Mouse (Mus musculus): ENCODE results near the gene Ttpal.
A peak's percentile ranks its signal among the peaks of the same experiment; 100 is the strongest.
"Not testable (repeated sequence)": the region's sequence is repeated elsewhere in the genome, so short reads cannot be mapped to it uniquely, and the experiment has no call there.

The Ttpal gene

DNA sequence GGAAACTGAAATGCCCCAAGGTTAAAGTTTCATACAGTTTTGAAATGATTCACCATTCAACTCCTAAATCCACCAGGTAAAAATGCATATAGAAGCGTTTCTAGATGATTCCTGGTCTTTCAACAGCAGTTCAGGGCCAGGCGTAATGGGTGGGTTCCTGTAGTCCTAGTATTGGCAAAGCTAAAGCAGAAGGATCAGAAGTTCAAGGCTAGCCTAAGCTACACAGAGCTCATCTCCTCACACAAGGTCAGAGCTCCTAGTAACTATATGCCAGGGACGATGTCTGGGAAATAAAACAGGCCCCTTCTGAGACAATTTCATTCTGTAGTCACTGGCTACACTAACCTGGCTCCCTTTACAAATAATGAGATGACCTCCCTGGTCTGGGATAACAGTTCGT is 29.1 kb downstream of the Ttpal start:
- no peak for DNase-seq (ENCODE audit: low spot score in 2 of 2)

DNA sequence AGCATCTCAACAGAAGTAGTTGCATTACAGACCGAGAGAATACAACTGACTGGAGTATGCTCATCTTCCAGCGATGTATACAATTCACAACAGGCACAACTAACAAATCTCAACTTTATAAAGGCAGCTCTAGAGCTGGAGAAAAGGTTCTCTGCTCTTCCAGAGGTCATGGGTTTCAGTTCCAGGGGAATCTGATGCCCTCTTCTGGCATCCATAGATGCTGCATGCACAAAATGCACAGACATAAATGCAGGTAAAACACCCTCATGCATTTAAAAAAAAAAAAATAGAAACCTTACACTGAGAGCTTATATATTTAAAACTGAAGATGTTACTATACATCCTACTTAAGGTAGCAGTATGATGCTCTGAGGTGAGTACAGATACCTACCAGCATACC is 29.6 kb downstream of the Ttpal start:
- DNase-seq (ENCODE audit: low spot score in 2 of 2) = no peak

DNA sequence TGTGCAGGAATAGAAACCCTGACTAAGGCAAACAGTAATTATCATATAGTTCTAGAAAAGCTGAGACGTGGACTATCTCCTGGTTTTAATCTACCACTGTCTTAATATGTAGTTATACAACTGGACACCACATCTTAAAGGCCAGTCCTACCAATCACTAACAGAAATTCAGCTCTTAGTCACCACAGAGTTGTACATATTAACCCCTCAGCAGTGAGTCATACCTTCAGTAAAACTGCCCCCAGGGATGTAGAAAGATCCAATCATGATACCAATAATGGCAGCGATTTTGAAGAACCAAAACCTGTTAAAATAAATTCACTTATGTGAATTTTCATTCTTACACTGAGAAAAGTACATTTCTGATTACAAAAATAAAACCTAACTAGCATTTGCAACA is 32.1 kb downstream of the Ttpal start:
- DNase-seq (ENCODE audit: low spot score in 2 of 2) = no peak

- DNase-seq (ENCODE audit: low spot score in 2 of 2) = no peak
These were observed 33.9 kb downstream of the Ttpal start for GRCm38 (mm10) chr2:163636057-163636456.

DNA sequence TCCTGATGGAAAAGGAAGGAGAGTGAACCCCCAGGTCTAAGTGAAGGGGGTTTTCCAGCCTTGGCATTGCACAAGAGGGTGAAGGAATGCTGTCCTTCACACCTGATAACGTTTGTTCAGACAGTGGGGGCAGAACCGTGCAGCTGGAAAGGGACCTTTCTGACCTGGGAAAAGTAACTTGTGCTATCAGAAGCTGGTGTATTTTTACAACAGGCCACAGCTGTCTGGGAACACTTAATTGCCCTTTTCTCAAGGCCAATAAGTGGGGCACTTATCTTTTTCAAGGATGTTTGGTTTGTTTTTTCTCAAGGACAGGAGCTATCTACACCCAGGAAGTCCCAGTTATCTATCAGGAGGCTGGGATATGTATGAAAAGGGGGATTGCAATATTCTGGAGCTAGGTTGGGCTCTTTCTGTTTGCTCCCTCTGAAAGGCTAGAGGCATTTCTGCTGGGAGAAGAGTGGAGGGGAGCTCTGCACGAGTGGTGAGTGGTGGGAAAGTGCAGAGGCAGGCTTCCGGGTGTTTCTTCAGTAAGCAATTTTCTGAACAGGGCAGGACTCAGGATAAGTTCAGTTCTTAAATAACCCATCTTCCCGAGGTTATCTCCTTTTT is 35.6 kb downstream of the Ttpal start:
- no peak for DNase-seq (ENCODE audit: low spot score in 2 of 2)

DNA sequence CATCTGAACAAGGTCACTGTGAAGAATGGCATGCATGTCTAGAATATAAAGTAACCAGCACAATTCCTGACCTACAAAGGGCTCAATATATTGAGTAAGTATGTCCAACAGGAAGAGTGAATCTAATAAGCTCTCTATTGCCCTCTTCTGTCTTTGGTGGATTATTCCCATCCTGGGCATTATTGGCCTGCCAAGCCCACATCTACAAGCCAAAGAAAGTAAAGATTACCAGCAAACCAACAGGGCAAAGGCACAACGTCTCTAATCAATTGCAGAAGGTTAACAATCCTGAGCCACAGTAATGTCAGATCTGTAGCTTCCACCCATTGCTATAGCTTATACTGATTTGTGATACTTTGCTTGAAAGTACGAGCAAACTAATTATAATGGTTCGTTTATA is 38.4 kb downstream of the Ttpal start:
- no peak for DNase-seq (ENCODE audit: low spot score in 2 of 2)

- no peak for DNase-seq (ENCODE audit: low spot score in 2 of 2)
These were observed 39.6 kb downstream of the Ttpal start for GRCm38 (mm10) chr2:163641681-163642080.

- DNase-seq (ENCODE audit: low spot score in 2 of 2) = peak in 1 of 2 experiments; percentile 36
These were observed 40.8 kb downstream of the Ttpal start for GRCm38 (mm10) chr2:163642685-163643575.

DNA sequence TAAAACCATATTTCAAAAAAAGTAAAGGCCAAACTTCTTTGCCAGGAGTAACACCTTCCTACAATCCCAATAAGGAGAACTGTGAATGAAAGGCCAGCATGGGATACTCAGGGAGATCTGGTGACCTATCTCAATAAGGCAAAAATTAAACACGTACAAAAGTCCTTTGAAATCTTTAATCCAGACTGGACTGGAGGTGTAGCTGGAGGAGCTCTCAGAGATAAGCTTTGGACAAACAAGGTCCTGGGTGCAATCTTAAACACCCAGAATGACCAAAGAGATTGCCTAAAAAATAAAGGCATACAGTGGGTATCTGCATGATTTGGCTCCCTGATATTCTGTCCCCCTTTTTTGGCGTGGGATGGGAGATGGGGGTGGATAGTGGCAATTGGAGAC is 41.5 kb downstream of the Ttpal start:
- DNase-seq (ENCODE audit: low spot score in 2 of 2) = no peak

DNA sequence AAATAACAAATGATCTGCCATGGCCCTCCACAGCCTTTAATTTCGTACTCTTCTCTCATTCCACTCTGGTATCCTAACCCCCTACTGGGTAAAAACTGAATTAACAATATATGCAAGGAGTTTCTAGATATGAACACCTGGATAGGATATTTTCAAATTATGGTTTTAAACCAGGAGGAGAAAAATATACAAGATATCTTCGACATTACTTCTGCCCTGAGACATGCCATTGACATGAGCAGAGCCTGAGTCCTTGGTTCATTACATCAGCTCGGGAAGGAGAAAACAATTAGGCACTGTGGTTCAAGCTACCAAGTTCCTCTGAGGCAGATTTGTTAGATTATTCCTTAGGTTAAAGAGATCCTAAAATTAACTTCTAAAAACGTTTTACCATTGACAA is 41.9 kb downstream of the Ttpal start:
- no peak for DNase-seq (ENCODE audit: low spot score in 2 of 2)

- DNase-seq (ENCODE audit: low spot score in 2 of 2) = peak; percentile 99
These were observed 42.7 kb downstream of the Ttpal start, which contains the start of gene Serinc3 for GRCm38 (mm10) chr2:163644575-163645385. TSS of gene Serinc3 (minus strand) at chr2:163645131.

DNA sequence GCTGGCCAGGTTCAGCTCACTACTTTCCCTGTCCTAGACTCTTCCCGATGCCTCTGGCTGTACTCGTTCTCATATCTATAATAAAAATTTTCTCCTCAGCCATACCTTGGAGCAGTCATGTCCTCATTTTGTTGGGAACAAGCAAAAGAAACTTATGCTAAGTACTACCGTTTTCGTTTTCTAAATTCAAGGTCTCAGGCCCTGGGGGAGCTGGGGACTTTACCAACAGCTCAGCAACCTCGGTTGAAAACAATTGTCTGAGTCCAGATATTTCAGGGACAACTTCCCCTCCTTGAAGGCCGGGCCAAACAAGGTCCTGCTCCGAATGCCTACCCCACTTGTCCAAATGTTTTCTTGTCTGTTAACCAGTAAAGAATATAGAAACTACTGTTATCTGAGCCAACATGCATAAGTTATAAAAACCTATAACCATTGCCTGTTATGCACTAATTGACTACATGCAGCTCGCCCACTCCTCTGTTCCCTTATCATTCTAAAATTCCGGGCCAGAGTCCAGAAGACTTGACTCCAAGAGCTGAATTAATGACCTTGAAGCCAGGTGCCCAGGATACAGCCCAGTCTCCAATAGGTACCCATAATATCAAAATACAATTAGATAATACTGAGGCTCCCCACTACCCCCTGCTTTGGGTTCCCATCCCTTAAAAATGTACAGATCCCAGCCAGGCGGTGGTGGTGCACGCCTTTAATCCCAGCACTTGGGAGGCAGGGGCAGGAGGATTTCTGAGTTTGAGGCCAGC is 43.8 kb downstream of the Ttpal start:
- no peak for DNase-seq (ENCODE audit: low spot score in 2 of 2)

DNA sequence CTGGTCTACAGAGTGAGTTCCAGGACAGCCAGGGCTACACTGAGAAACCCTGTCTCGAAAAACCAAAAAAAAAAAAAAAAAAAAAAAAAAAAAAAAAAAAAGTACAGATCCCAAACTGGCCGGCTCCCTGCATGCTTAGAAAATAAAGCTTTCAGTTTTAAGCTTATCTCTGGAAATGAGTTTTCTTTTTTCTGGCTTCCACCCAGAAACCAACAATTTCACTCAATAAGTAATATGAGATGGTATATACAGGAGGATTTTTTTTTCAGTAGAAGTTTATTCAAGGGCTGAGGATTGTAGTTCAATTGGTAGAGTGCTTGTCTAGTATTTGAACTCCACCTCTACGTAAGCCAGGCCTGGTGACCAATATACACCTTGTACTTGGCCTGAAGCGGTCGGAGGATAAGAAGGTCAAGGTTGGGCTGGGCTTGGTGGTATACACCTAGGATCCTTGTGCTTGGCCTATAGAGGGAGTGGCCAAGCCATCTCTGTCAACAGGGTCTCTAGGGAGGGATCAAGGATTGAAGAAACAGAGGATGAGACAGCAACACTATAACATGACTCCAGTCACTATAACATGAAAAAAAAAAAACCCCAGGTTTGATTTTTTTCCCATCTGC is 44.5 kb downstream of the Ttpal start:
- no peak for DNase-seq (ENCODE audit: low spot score in 2 of 2)

GRCm38 (mm10) chr2:163655699-163656098 is 53.6 kb downstream of the Ttpal start:
- DNase-seq (ENCODE audit: low spot score in 2 of 2) = not testable (repeated sequence)

DNA sequence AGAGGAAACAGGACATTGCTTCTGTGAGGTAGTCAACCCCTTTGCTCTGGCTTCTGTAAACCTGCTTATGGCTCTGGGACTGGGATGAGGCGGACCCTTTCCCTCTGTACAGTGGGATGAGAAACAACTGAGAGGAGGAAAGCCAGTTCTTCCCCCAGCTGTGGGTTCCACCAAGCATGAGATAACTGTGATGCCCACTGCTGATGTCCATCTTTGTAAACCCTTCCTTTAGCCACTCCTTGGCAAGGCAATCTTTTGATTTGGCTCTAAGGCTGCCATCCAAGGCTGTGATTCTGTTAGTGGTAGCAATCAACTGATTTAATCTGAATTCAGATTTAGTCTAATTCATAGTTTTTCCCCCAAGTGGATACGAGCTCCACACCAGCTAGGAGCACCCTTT is 55.4 kb downstream of the Ttpal start:
- no peak for DNase-seq (ENCODE audit: low spot score in 2 of 2)

- peak; percentile 79 to 89 for DNase-seq (ENCODE audit: low spot score in 2 of 2)
These were observed 56.1 kb downstream of the Ttpal start, which contains the start of gene Pkig for GRCm38 (mm10) chr2:163657975-163658886. TSS of gene Pkig (plus strand) at chr2:163658386.

- DNase-seq (ENCODE audit: low spot score in 2 of 2) = no peak
These were observed 56.8 kb downstream of the Ttpal start for GRCm38 (mm10) chr2:163658941-163659340.

DNA sequence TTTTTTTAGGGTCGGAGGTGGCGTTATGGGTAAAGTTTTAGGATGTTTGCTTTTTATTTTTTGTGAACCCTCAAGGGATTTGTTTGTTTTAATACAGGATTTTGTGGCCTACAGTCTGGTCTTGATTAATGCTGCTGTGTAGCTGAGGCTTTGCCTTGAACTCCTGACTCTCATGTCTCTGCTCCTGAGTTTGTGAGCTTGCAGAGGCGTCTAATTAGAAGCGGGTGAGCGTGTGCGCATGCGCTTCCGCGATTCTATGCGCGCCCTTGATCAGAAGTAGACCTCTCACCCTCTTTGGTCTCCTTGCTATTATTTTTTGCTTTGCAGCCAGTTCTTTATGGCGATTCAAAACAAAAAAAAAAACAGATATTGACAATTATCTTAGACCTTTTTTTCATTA is 57.3 kb downstream of the Ttpal start:
- DNase-seq (ENCODE audit: low spot score in 2 of 2) = no peak

- no peak for DNase-seq (ENCODE audit: low spot score in 2 of 2)
These were observed 58.1 kb downstream of the Ttpal start for GRCm38 (mm10) chr2:163660103-163660701.
